Mouse (Mus musculus) kidney, adult 9 months (tissue): Measurements from ENCODE around the gene Farp1.

Experiments used
- DNase-seq: peaks from one replicate; pipeline ENCODE4 v3.0.0; 2022

Gene Farp1

DNA sequence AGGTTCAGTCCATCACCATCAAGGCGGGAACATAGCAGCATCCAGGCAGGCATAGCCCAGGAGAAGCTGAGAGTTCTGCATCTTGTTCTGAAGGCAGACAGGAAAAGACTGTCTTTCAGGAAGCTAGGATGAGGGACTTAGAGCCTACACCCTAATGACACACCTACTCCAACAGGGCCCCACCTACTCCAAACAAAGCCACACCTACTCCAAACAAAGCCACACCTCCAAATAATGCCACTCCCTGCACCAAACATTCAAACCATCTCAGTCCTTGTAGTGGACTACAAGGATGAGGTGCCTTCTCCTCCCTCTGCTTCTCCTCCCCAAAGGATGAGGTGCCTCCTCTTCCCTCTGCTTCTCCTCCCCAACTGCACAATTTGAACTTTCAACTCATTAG is 23.5 kb downstream of the Farp1 start:
- no peak for DNase-seq

GRCm38 (mm10) chr14:121059266-121059665 is 24.3 kb downstream of the Farp1 start:
- peak; percentile 73 for DNase-seq

- DNase-seq, result no peak
These were observed 25.5 kb downstream of the Farp1 start for GRCm38 (mm10) chr14:121060484-121060883.

GRCm38 (mm10) chr14:121061686-121062085 is 26.7 kb downstream of the Farp1 start:
- no peak for DNase-seq

- peak; percentile 26 for DNase-seq
These were observed 27.5 kb downstream of the Farp1 start for GRCm38 (mm10) chr14:121062238-121063082.

GRCm38 (mm10) chr14:121064726-121065125 is 29.7 kb downstream of the Farp1 start:
- no peak for DNase-seq

GRCm38 (mm10) chr14:121073093-121073866 is 38.3 kb downstream of the Farp1 start:
- no peak for DNase-seq

GRCm38 (mm10) chr14:121074197-121074734 is 39.3 kb downstream of the Farp1 start:
- DNase-seq, result no peak

GRCm38 (mm10) chr14:121080739-121081138 is 45.7 kb downstream of the Farp1 start:
- DNase-seq, result no peak

- no peak for DNase-seq
These were observed 47.3 kb downstream of the Farp1 start for GRCm38 (mm10) chr14:121082341-121082740.

DNA sequence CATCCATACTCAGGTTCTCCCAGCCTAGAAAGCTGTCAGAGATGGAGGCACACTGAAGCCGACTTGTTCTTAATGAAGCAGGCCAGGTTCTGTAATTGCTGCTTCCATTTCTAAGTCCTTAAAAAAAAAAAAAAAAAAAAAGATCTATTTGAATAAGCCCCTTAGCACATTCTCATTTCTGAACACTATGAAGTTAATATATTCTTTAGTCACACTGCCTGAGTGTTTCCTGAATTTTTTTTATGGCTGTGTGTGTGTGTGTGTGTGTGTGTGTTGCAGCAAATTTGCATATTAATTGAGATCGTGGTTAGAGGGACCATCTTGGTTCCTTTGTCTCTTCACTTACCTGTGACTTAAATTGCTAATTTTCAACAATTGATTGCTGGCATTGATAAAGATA is 47.8 kb downstream of the Farp1 start:
- no peak for DNase-seq

GRCm38 (mm10) chr14:121083352-121083751 is 48.4 kb downstream of the Farp1 start:
- DNase-seq, result no peak

DNA sequence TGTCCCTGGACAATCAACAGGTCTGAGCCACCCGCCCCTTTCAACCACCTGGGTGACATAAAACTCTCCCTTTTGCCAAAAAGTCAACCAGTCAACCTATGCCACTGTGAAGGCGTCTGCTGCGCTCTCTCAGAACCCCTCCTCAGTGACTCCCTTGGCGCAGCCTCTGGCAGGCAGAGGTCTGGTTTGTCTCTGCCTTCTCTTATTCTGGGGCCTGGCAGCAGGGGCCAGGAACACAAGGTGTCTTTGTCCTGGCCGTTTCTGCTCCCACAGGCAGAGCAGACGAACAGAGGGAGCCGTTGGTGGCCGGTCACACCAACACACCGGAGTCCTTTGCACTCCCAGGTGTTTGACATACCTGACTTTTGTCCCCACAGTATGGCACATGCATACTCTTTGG is 57.5 kb downstream of the Farp1 start:
- DNase-seq, result no peak

DNA sequence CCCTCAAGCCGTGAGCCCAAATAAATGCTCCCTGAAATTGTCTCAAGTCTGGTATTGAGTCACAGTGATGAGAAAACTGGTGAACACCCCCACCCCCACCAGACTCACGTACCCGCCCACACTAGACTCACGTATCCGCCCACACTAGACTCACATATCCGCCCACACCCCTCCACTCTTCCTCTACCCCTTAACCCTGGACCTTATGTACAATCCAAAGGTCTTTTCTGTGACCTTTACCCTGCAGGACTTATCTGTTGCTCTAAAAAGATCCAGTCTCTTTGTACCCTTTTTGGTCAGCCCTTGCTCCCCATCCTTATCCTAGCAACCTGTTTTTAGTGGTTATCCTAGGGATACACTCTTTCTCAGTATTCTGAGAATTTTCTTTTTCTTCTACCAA is 58.9 kb downstream of the Farp1 start:
- no peak for DNase-seq

DNA sequence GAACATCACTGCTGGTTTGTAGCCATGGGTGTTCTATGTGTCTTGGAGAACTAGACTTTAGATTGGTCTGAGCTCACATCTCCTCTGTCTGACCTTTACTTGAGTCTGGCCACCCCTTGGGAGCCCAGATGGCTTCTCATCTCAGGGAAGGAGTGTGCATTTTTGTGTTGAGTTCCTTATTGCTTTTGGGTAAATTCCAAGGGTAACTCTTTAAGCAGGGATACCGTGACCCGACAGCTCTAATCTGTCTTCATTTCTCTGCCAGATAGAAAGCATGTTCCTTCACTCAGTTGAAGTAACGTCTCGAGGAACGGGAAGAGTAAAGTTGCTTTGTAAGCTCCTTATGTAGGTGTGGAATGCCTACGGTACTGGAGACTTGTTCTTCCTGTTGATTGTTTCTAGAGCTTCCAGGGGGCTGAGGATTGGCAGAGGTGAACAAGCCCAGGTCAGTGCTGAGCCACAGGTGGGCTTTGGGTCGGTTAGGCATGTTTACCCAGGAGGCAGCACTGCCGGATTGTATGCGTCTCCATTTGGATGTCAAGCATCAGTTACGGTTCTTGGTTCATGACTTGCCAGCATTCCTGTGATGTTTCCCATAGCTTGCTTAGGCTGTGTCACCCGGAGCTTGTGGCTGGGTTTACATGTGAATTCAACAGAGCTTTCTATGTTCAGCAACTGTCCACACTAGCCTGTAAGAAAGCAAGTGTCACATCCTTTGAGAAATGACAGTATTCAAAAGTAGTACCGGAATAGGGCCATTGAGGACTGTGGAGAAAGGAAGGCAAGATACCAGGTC is 62.8 kb downstream of the Farp1 start:
- DNase-seq, result no peak

- DNase-seq, result no peak
These were observed 64.1 kb downstream of the Farp1 start for GRCm38 (mm10) chr14:121099120-121099519.

DNA sequence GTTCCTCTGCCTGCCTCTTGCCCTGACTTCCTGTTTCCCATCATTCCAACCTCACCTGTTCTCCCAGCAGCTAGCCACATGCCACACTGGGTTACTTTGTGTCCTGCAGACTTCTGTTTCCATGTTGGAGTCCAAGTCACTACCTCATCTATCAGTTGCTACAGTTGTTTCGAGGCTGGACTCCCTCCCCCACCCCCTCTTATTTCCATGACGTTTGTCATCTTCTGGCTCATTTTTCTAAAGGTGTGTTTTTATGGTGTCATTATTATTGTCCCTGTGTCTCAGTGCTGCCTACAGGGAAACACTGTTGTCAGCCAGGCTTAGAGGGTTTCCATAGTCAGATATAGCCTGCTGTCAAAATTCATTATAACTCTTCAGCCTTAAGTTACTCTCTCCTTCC is 64.9 kb downstream of the Farp1 start:
- DNase-seq, result no peak

DNA sequence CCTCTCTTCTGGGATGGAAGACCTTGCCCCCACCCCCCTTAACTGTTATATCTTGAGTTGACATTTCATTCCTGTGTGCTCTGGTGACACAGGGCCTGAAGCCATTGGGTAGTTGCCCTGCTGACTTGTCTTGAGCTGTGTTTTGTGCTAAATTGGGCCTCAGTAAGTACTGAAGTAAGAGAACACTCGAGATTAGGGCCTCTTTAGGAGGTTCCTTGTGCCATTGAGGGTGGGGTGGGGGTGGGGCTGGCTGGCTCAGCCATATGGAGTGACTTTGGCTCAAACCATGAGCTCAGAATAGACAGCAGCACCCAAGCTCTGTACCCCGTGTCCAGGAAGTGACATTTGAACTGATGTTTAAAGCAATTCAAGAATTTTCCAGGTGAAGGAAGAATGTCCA is 65.8 kb downstream of the Farp1 start:
- no peak for DNase-seq

DNA sequence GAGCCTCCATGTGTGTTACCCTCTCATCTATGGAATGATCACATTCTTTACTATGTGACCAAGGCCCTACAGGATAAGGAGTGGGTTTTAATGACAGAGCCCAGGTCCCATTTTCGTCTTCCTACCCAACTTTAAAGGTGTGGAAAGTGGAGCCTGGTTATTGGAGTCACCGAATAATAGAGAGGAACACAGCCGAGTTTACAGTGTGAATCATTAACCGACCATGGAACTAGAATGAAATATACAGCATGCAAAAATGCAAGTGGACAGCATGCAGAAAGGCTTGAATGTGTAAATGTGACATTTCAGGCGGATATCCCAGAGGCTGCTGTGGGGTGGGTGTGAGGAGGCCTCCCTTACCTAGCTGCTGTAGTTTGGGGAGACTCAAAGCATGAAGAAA is 66.5 kb downstream of the Farp1 start:
- peak; percentile 67 for DNase-seq

DNA sequence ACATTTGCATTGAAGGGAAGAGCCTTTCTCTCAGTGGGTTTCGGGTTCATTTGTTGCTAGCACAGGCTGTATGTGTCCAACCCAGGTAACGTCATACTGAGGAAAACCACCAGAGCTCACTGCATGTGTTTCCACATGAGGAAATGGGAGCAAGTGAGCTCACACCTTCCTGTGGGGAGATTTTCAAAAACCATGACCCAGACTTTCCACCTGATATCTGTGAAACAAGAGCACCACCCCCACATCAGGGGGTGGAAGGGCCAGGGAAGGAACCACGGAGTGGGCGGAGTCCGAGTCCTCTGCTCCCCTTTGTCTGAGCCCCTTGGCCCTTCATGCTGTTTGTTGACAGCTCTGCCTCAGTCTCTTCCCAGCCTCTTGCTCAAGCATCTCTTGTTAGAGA is 67.6 kb downstream of the Farp1 start:
- no peak for DNase-seq

DNA sequence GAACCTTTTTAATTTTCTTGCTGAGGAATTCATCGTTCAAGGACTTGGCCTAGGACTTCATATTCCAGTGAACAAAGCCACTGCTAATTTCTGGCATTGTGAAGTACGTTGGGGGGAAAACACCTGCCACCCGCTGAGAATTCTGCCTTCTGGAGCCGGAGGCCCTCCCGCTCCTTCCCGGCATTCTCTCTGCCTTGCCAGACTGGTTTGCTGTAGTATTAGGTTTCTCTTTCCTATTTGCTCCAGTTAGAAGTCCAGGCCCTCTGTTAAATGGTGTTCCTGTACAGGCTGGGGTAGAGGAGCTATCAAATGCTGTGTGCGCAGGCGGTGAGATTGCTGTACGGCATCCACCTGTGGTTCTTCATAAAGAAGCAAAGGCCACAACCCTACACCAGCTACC is 68.5 kb downstream of the Farp1 start:
- peak; percentile 84 for DNase-seq

DNA sequence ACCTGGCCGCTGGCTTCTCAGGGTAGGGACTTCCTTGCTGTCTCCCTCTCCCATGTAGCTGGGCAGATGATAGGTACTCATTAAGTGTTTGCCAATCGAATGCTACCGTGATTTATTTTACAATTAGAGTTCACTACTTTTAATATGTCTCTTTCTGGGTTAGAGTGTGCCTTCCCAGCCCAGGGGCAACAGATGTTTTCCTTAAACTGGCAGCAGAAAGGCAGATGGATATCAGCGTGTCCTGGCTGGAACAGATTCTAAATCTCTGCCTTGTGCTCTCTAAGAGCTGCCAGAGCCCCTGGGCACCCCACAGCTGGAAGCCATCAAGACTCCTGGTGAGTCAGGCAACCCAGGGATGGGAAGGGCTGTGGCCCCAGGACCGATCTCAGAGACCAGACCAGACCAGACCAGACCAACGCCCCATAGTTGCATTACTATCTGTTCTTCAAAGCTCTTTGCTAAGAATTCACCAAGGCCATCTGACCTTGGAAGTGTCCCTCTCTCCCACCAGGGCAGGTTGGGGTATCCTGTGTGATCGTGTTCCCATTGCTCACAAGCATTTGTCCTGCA is 69.8 kb downstream of the Farp1 start:
- DNase-seq, result no peak

DNA sequence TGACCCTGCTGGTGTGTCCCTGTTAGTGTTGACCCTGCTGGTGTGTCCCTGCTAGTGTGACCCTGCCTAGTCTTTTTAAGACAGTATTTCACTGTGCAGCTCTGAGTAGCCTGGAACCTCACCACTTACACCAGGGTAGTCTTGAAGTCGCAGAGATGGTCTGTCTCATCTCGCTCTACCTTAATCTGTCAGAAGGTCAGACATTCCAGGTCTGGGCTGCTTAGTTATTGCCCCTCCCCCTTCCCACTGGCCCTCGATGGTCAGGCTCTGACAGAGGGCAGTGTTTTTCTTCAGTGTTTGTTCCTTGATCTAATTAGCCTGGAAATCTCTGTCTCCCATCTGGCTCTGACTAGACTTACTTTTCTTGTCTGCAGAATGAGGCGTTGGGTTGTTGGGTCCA is 71.9 kb downstream of the Farp1 start:
- DNase-seq, result no peak
